21 mouse cellular contexts compared by ENCODE assay signal in genomic region chr5:74694390-74694801, GRCm38 (mm10). TPM values are rescaled to one million over a fixed set of nuclear protein-coding genes. Genes with fewer than 3 reads are reported as not detected.
DNase-seq lines count a peak whose midpoint lies in the region; ATAC-seq and TF ChIP-seq lines count a peak whose summit lies in the region.
"Had no signal": no experiment of that assay in that cellular context is flagged by ENCODE, and none has a peak within 500 bp of the region (broad histone marks: within the 10 kb centered on the region; RNA-seq: fewer than 3 reads in every experiment).

No protein-coding gene starts in this region.

- peak; percentile 64; the same call in 1 of the 2 replicates for ATAC-seq in lung, embryonic 16.5 days (ENCODE audit: low read depth)
- peak; percentile 78 for ATAC-seq in limb, embryonic 14.5 days (ENCODE audit: low FRiP score, low read depth)
- ATAC-seq in liver, embryonic 12.5 days, result no peak
- ATAC-seq: activated CD4-positive, CD25-positive, alpha-beta regulatory T cell, adult 4 months; forebrain, embryonic 14.5 days; hindbrain, postnatal 0 days; intestine, postnatal 0 days; midbrain, embryonic 15.5 days had no signal

- no peak for TF ChIP-seq POLR2A in lung, adult 2 months (IDR thresholded peaks at IDR 0.05; ENCODE audit: borderline replicate concordance, extremely low read depth, low read depth, low read length)
- TF ChIP-seq POLR2A in limb, embryonic 14.5 days (IDR thresholded peaks at IDR 0.05; ENCODE audit: borderline replicate concordance, extremely low read depth, insufficient read depth, insufficient read length), result no peak

- no peak for TF ChIP-seq CTCF in lung, adult 2 months (IDR thresholded peaks at IDR 0.05; ENCODE audit: insufficient read depth, low read length)

- WGBS in lung, embryonic 16.5 days, result 48% methylated on average over 7 of the region's 7 CpGs
- WGBS in lung, adult 2 months, result 59% methylated on average over 7 of the region's 7 CpGs
- WGBS in limb, embryonic 14.5 days, result 17% methylated on average over 7 of the region's 7 CpGs
- 64% methylated on average over 7 of the region's 7 CpGs for WGBS in liver, embryonic 12.5 days (ENCODE audit: insufficient replicate concordance)

- no peak for DNase-seq in lung, adult 2 months
- DNase-seq in embryo, embryonic 11 days, result peak; percentile 55
- DNase-seq in forelimb bud, embryonic 11.5 days (ENCODE audit: low read depth, low spot score), result peak; percentile 87
- DNase-seq in limb, embryonic 14.5 days (ENCODE audit: low spot score), result peak; percentile 52
- DNase-seq in left cerebral cortex, postnatal 36 days (ENCODE audit: low spot score in 2 of 2), result no peak
- DNase-seq: adrenal gland, postnatal 14 days; gastrocnemius, postnatal 25 days; liver; right cerebral cortex, postnatal 14 days had no signal

- H3K27me3 ChIP-seq in lung, embryonic 16.5 days (ENCODE audit: control insufficient read depth, insufficient read depth, low read depth, low read length), result no peaks in the 10 kb centered on the region
- H3K27me3 ChIP-seq in limb, embryonic 14.5 days (ENCODE audit: control insufficient read depth, insufficient read depth, low read length), result no peaks in the 10 kb centered on the region
- no peaks in the 10 kb centered on the region for H3K27me3 ChIP-seq in liver, embryonic 12.5 days (replicated peaks)
- H3K27me3 ChIP-seq: embryonic facial prominence, embryonic 13.5 days; heart, embryonic 12.5 days; midbrain, embryonic 15.5 days; neural tube, embryonic 12.5 days had no signal

- no peaks in the 10 kb centered on the region for H3K9me3 ChIP-seq in lung, embryonic 16.5 days (ENCODE audit: control insufficient read depth, low read length)
- H3K9me3 ChIP-seq in limb, embryonic 14.5 days (ENCODE audit: control insufficient read depth, low read length), result no peaks in the 10 kb centered on the region
- H3K9me3 ChIP-seq in liver, embryonic 12.5 days (replicated peaks), result no peaks in the 10 kb centered on the region
- H3K9me3 ChIP-seq: embryonic facial prominence, embryonic 13.5 days; heart, embryonic 12.5 days; midbrain, embryonic 15.5 days; neural tube, embryonic 12.5 days had no signal

- no peak overlapping the region; the same call in 1 of the 2 replicates for H3K4me2 ChIP-seq in lung, embryonic 16.5 days (ENCODE audit: low read depth, low read length)
- H3K4me2 ChIP-seq in limb, embryonic 14.5 days (replicated peaks; ENCODE audit: low read depth, low read length, severe bottlenecking), result no peak overlapping the region
- no peak overlapping the region for H3K4me2 ChIP-seq in liver, embryonic 12.5 days
- H3K4me2 ChIP-seq: embryonic facial prominence, embryonic 13.5 days; heart, embryonic 12.5 days; midbrain, embryonic 15.5 days; neural tube, embryonic 12.5 days had no signal

- H3K9ac ChIP-seq in lung, embryonic 16.5 days (ENCODE audit: low read length), result no peak overlapping the region
- H3K9ac ChIP-seq in limb, embryonic 14.5 days (ENCODE audit: low read depth, low read length, severe bottlenecking), result no peak overlapping the region
- no peak overlapping the region for H3K9ac ChIP-seq in liver, embryonic 12.5 days
- H3K9ac ChIP-seq: embryonic facial prominence, embryonic 13.5 days; heart, embryonic 12.5 days; midbrain, embryonic 15.5 days; neural tube, embryonic 12.5 days had no signal

- no peaks in the 10 kb centered on the region for H3K36me3 ChIP-seq in lung, embryonic 16.5 days (ENCODE audit: control insufficient read depth, insufficient read depth, low read length)
- H3K36me3 ChIP-seq in limb, embryonic 14.5 days (ENCODE audit: control insufficient read depth, insufficient read depth, low read length), result no peaks in the 10 kb centered on the region
- H3K36me3 ChIP-seq in liver, embryonic 12.5 days, result no peaks in the 10 kb centered on the region
- H3K36me3 ChIP-seq: embryonic facial prominence, embryonic 13.5 days; heart, embryonic 12.5 days; midbrain, embryonic 15.5 days; neural tube, embryonic 12.5 days had no signal

- peaks cover 12% of the 10 kb centered on the region for H3K4me1 ChIP-seq in lung, embryonic 16.5 days (replicated peaks; ENCODE audit: control insufficient read depth, insufficient read depth, low read length)
- 0 out of 2 replicates have a peak, but pooled peaks cover 3% of the 10 kb centered on the region for H3K4me1 ChIP-seq in lung, adult 2 months (ENCODE audit: control insufficient read depth, insufficient read depth, low read length)
- peaks cover 10% of the 10 kb centered on the region; the same call in 1 of the 2 replicates for H3K4me1 ChIP-seq in limb, embryonic 14.5 days (ENCODE audit: control insufficient read depth, insufficient read depth, low read length)
- no peaks in the 10 kb centered on the region for H3K4me1 ChIP-seq in liver, embryonic 12.5 days
- H3K4me1 ChIP-seq: midbrain, embryonic 15.5 days; neural tube, embryonic 12.5 days had no signal

- H3K4me3 ChIP-seq in lung, embryonic 16.5 days (ENCODE audit: low read length), result no peak overlapping the region
- no peak overlapping the region for H3K4me3 ChIP-seq in lung, adult 2 months (replicated peaks; ENCODE audit: extremely low read depth, low read depth, low read length)
- no peak overlapping the region for H3K4me3 ChIP-seq in limb, embryonic 14.5 days (replicated peaks; ENCODE audit: low read length)
- no peak overlapping the region for H3K4me3 ChIP-seq in liver, embryonic 12.5 days
- H3K4me3 ChIP-seq: embryonic facial prominence, embryonic 13.5 days; heart, embryonic 12.5 days; midbrain, embryonic 15.5 days; neural tube, embryonic 12.5 days had no signal

- intact Hi-C loops in left cerebral cortex, postnatal 36 days (cut with DNase I), result no loop called here

- peak overlapping the region; percentile 23; the same call in 1 of the 2 replicates for H3K27ac ChIP-seq in lung, embryonic 16.5 days (ENCODE audit: low read length)
- no peak overlapping the region for H3K27ac ChIP-seq in limb, embryonic 14.5 days (replicated peaks; ENCODE audit: low read depth, low read length)
- H3K27ac ChIP-seq in liver, embryonic 12.5 days, result no peak overlapping the region
- H3K27ac ChIP-seq: embryonic facial prominence, embryonic 13.5 days; hindbrain, postnatal 0 days; midbrain, embryonic 15.5 days; neural tube, embryonic 12.5 days; stomach, postnatal 0 days had no signal

RNA-seq across cellular contexts. Expression of gene Lnx1, which starts 8.3 kb away (rescaled TPM):
- 5.5 and 6.1 TPM in 2 replicates for polyA plus RNA-seq in lung, embryonic 16.5 days (2015; fragmentation: Nextera tagmentation; extraction: Ambion mirVana)
- polyA plus RNA-seq in lung, adult 2 months (2012; rRNA removed), result 3.4 and 4.0 TPM in 2 replicates
- 1.0 and 1.1 TPM in 2 replicates for polyA plus RNA-seq in limb, embryonic 14.5 days (2012; rRNA removed)
- 0.92 and 1.2 TPM in 2 replicates for polyA plus RNA-seq in limb, embryonic 14.5 days (2014; fragmentation: Nextera tagmentation; extraction: Ambion mirVana)
- polyA plus RNA-seq in liver, embryonic 12.5 days (2016; fragmentation: Nextera tagmentation; extraction: Ambion mirVana), result 0.12 and 0.17 TPM in 2 replicates
- total RNA-seq in left cerebral cortex, postnatal 36 days (2021), result 10 to 100 TPM; 25.1 to 25.8 TPM
- total RNA-seq: MEL had no signal

Comparison
In these comparisons a context has a peak if more than half of its experiments do, and no peak if none do; other contexts are left out.
1. DNase-seq: peak in embryo, embryonic 11 days (single experiment), forelimb bud, embryonic 11.5 days (single experiment) and limb, embryonic 14.5 days (single experiment); none in lung, adult 2 months (single experiment) and left cerebral cortex, postnatal 36 days (0 of 2).